Mouse (Mus musculus) thymus, postnatal 25 days (tissue): ENCODE data around the gene Arhgef17.
A peak's percentile ranks its signal among the peaks of the same experiment; 100 is the strongest.

Source experiments
- DNase-seq: peaks from one replicate; pipeline ENCODE4 v3.0.0; 2022

The Arhgef17 gene

DNA sequence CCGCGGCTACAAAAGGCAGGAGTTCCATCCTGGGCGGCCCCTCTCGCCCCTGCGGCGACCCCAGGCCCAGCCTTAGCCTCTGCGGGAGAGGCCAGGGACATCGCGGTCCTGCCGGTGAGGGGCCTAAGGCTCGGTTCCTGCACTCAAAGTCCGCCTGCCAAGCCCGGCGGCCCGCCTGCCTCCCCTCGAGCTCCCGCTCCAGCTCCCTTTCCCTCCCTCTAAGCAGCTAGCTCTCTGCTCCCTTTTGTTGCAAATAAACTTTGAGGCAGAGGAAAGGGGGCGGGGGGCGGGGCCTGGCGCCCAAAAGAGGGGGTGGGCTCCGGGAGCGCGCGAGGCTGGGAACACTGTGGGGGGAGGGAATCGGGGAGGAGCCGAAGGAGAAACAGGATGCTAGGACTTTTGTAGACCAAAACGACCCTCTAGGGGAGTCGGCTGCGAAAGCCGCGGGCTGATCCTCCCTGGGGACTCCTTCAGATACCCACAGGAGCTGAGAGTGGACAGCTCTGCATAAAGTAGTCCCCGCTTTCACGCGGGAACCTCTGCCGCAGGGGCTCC is at the start of gene Arhgef17:
Gene Arhgef17, minus strand, starts transcription at position 182 of the 555 bp plus-strand sequence.
- peak; percentile 21 for DNase-seq

DNA sequence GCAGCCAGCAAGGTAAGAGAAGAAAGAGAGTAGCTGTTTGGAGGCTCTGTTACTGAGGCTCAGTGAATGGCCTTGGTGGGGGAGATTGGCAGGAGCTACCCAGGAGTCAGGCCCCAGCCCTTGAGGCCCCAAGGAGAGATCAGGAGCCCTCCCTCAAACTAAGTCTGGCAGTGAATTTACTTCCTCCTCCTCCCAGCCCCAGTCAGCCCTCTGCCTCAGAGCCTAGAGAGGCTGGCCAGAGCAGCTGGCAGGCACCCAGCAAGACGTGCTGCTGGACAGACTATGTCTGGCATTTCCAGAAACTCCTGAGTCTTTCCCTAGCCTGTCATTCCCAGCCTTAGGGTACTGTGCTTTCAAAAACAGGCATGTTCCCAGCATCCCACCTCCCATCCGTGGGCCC is 47.3 kb upstream of the Arhgef17 start:
- DNase-seq, result no peak

DNA sequence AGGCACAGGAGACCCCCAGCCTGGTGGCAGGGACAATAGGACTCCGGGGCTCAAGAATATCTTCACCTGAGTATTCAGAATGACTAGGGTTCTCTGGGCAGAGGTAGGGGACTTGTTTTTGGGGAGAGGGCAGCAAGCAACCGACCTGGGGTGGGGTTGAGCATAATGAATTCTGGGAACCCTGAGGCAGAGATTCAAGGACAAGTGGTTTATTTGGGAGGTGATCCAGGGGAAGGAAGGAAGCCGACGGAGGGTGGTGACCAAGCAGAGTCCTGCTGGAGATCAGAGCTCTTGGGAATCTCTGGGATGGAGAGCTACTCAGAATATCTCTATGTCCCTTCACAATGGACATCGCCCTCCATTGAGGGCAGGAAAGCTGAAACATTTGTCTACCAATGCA is 46.3 kb upstream of the Arhgef17 start:
- DNase-seq, result no peak

- DNase-seq, result no peak
Observed at GRCm38 (mm10) chr7:100974135-100974903, 42.4 kb upstream of the Arhgef17 start, which contains the start of gene P2ry6. Gene P2ry6, minus strand, starts transcription at chr7:100974649.

DNA sequence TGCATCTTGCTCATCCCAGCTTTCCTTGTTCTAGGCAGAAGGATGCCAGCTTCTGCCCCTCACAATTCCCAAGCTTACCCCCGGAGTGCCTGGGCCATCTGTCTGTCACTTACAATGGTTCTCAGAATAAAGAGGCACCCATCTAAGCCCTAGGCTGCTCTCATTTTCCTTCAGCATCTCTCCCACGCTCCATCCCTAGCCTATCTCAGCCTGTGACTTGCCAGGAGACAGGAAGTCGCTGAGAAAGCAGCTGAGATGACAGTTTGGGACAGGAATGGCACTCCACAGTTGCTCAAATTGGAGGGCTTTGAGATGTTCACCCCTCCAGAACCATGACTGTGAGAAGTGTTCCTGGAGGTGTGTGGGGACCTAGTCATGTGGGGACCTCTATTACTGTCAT is 41.0 kb upstream of the Arhgef17 start:
- no peak for DNase-seq

- no peak for DNase-seq
Observed at GRCm38 (mm10) chr7:100968874-100969659, 37.2 kb upstream of the Arhgef17 start.

DNA sequence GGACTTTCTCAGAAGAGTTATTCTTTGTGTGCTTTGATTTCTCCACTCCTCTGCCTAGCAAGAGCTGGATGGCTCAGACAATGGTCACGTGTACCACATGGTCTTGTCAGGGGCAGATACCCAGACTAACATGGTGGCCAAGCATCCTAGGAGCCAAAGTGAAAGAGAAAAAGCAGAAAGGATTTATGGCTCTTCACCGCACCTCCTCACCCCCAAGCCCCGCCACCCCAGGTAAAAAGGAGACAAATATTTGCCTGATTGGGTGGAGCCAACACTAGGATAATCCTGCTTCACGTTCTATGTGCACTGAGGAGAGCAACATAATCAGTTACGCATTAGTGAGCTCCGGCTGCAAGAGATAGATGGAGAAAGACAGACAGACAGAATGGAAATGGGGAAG is 36.5 kb upstream of the Arhgef17 start:
- DNase-seq, result no peak

DNA sequence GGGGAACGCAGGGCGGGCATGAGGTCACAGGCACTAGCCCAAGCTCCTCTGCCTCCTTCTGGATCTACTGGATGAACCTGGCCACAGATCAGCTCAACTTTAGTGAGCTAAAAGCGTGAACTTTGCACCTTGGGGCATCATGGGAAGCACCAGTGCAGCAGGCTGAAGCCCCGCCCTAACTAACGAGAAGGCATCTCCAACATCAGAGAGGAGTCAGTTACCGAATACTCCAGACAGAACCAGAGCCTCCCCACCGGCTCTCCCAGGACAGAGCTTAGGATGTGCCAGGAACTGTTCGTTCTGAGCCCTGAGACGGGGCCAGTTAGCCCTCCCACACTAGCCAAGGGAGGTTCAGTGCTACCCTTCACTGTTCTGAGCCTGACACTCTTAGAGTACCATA is 35.9 kb upstream of the Arhgef17 start:
- DNase-seq, result no peak

DNA sequence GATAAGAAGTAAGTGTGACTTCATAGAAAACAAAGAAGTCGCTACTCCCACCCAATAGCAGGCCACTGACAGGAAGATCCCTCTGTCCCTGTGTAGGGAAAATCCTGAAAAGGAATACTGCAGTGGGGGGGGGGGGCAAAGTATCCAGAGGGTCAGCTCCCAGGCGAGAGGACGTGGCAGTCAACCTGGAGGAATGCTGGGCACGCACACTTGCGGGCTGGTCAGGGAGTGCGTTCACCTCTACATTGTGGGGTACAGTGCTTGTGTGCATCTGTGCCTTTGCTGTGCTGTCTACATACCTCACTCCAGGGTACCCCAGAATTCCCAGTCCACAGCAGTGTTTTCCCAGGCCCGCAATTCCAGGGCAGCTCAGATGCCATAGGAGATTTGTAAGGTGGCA is 34.1 kb upstream of the Arhgef17 start:
- DNase-seq, result no peak

DNA sequence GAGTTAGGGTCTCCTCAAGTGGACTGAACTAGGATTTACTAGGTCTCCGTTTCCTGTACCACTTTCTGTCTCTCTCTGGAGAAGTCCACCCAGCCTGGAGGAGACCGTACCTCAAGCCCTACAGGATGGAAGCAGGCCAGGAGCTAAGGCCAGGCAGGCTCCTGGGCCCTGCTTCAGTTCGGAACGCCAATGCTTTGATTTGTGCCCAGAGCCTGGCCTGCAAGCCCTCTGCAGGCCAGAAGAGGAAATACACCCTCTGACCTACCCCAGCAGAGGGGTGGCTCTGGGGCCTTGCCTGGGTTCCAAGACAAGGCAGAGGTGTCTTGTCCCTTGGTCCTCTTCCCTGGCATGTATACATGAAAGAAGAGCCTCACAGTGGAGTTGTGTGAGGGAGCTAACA is 33.2 kb upstream of the Arhgef17 start:
- peak; percentile 17 for DNase-seq

GRCm38 (mm10) chr7:100964242-100964641 is 32.3 kb upstream of the Arhgef17 start:
- no peak for DNase-seq

DNA sequence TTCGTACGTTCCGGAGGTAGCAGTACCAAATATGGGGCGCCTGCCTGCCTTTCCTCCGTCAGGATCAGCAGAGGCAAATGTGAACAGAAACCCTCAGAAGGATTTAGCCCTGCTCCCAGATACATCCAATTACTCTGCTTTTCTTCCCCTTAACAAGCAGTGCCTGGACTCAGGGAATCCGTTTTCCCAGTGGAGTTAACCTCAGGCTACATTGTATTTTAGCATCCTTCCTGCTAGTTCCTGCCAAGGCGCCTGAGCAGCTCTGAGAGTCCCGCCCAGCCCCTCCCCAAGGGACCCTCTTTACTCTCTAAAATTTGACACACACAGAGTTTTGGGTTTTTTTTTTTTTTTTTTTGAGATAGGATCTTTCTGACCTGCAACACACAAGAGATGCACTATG is 31.5 kb upstream of the Arhgef17 start:
- no peak for DNase-seq

- DNase-seq, result no peak
Observed at GRCm38 (mm10) chr7:100961146-100961545, 29.2 kb upstream of the Arhgef17 start.

- no peak for DNase-seq
Observed at GRCm38 (mm10) chr7:100960462-100960861, 28.6 kb upstream of the Arhgef17 start.

DNA sequence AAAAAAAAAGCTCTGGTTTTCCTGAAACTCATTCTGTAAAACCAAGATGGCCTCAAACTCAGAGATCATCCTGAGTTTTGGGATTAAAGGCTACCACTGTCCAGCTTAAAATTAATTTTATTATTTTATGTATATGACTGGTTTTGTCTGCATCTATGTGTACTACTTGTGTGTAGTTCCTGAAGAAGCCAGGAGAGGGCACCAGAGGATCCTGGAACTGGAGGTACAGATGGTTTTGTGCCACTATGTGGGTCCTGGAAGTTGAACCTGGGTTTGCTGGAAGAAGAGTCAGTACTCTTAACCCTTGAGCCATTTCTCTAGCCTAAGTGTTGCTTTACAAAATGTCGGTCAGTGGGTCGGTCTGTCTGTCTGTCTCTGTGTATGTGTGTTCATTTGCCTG is 26.5 kb upstream of the Arhgef17 start:
- peak; percentile 26 for DNase-seq

DNA sequence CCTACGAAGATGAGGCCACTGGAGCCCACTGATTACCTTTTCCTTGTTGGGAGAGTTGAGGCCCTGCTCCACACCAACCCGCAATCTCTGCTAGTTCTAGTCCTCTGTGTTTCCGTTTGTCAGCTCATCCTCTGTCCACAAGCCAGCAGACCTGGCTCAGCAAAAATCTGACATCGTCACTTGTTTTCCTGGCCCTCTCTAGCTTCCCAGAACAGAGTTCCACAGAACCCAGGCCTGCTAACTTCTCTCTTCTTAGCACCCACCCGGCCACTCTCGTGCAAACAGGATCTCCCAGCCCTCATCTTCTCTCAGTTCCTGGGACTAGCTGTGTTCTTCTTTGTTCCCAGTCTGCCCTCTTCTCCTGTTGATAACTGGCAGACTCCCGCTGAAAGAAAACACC is 20.8 kb upstream of the Arhgef17 start:
- DNase-seq, result no peak

DNA sequence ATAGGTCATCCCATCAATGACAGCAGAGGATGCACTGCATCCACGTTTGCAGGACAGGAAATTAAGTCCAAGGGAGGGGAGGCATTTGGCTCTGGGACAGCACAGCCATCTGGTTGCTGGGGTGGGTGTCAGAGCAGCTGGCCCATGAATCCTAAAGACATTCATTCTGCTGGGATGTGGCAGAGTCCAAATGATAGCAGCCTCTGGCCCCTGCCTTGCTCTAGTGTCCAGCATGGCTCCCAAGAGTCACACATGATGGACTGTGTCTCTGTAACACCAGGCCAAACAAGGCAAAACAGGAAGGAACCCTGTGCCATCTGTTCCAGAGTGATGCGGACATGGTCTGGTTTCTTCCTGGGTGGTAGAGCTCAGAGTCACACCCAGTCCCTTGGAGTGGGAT is 20.0 kb upstream of the Arhgef17 start:
- no peak for DNase-seq

GRCm38 (mm10) chr7:100950481-100951010 is 18.6 kb upstream of the Arhgef17 start:
- peak; percentile 28 for DNase-seq

DNA sequence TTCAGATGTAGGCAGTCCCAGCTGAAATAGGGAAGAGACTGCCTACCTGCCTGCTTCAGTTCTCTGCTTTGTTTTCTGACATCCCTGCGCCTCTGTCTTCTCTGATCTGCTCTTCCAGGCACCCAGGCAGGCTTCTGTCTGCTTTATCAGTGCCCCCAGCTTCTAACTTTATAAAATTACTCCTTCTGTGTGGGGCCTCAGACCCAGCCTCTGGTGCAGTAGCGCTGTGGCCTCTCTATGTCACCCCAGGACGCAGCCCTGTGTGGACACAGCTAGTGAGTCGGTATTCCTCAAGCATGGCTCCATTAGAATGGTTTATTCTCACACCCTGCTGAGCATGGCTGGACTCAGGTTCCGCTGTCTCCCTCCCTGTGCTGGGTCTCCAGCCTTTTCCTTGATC is 18.1 kb upstream of the Arhgef17 start:
- no peak for DNase-seq

DNA sequence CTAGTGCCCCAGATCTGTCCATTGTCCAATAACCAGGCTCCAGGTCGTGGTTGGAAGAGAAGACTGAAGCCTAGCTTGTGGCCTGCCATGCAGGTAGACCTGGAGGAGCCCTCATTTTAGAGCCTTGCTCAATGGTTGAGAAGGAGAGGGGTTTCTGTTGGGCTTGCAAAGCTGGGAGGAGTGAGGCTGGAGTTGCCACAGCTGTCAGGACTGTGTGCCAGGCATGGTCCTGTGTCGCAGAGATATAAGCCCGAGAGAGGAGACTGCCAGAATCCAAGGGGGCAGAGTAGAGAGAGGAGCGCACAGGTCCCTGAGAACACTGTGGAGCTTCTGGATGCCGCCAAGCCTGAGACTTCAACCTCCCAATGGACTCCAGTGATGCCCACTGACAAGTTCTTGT is 12.8 kb upstream of the Arhgef17 start:
- DNase-seq, result no peak

GRCm38 (mm10) chr7:100944306-100944705 is 12.4 kb upstream of the Arhgef17 start:
- DNase-seq, result no peak

DNA sequence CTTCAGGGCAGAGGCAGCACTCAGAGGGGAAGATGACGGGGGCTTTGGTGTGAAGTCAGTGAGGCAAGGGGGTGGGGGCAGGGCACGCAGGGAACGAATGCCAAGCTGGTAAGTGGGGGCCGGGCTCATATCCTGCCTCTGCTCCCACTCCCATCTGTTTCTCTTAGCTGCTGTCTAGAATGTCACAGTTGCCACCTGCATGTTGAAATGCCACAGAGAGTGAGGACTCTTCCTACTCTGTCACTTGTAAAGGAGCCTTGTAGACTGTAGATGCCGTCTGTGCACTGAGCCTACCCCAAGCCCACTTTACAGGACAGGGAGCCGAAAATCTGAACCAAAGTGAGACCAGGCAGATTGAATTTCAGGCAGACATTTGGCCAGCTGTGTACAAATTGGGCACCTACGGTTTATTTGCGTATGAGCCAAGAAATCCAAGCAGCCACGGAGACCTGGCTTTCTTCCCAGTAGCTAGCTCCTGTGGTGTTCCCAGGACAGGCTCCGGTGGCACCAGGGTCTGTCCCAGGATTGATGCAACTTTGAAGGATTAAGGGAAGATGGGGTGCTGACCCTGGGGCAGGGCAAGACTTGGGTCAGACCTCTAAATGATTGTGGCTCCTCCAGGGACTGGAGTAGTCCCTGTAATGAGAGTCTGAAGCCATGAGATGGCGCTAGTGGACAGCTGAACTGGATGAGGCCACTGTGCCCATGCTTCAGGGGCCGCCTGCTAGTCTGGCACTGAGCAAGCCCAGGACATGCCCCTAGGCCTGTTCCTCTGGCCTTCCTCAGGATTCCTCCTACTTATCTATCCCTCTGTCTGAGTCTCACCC is 11.1 kb upstream of the Arhgef17 start:
- DNase-seq, result peak; percentile 40

GRCm38 (mm10) chr7:100941169-100941568 is 9.3 kb upstream of the Arhgef17 start:
- DNase-seq, result no peak
